Mouse (Mus musculus) small intestine, adult 2 months (tissue): ENCODE results near the gene Sidt1.

Source experiments
- CTCF ChIP-seq: fragments of 200-500 bp; IDR thresholded peaks from 2 replicates; pipeline ENCODE4 v1.5.1; 2012; ENCODE audit warnings: low read depth, mild to moderate bottlenecking, control low read depth, inconsistent platforms, low read length, moderate library complexity, mixed read lengths; ENCODE audit not compliant: insufficient replicate concordance, insufficient read length; ENCODE audit errors: extremely low read depth
- POLR2A ChIP-seq: fragments of 200-500 bp; IDR thresholded peaks from 2 replicates; pipeline ENCODE4 v1.6.1; 2012; ENCODE audit warnings: low read depth, mild to moderate bottlenecking, control low read depth, inconsistent platforms, low read length, moderate library complexity

DNA sequence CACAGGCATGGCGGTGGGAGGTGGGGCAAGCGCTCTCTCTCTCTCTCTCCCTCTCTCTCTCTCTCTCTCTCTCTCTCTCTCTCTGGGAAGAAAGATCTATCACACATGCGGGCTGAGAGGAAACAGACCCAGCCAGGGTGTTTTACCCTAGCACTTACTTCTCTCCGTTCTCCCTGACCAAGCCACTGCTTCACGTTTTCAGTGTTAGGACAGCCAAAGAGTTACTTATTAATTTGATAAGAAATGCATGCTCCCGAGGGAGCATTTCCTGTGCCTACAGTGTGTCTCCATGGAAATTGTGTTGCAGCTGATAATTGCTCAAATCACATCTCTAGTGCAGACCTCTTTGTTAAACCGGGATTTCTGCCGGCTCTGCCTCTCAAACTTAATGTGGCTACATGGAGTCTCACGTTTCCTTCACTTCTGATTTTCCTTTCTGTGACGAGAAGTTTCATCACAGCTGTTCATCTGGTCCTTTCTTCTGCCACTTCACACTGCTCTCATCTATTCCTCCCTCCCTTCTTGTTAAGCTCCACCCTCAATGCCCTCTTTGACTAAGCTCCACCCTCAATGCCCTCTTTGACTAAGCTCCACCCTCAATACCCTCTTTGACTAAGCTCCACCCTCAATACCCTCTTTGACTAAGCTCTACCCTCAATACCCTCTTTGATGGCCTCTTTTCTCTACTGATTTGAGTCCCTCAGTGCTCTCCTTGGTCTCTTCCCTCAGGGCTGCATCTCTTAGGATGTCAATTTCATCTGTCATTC lies 30.7 kb downstream of the Sidt1 start:
- no peak for TF ChIP-seq CTCF
- TF ChIP-seq POLR2A, result no peak
